Mouse (Mus musculus) heart, postnatal 10 days (tissue): Measurements from ENCODE around the gene Fam53b. TPM values are rescaled to one million over a fixed set of nuclear protein-coding genes. Genes with fewer than 3 reads are reported as not detected.

ENCODE experiments used
- DNase-seq, 2 experiments: peaks; one replicate each; pipeline ENCODE4 v3.0.0; 2021
- intact Hi-C: fragments of 180-260 bp; cut with DNase I; formaldehyde crosslinking; loops from one replicate; pipeline ENCODE4 v1.15.1; 2025
- total RNA-seq, 2 experiments: library from RNA; stranded (reverse); gene quantifications; 2 replicates each; pipeline ENCODE4 v1.2.3; 2021

Gene Fam53b
- total RNA-seq, 2 experiments from 2014 or later: 35.5 to 46.0 TPM

GRCm38 (mm10) chr7:132811716-132812618, 1.7 kb downstream of the Fam53b start:
- intact Hi-C loops: loop anchor here (1.0 to 10.0 kb wide), 5 partner anchors 27 to 237 kb away; partner anchors contain the start of gene Oat
- DNase-seq: peak; percentile 55 to 57

GRCm38 (mm10) chr7:132810879-132811278, 2.8 kb downstream of the Fam53b start:
- intact Hi-C loops: loop anchor here (1.0 to 10.0 kb wide), 5 partner anchors 26 to 236 kb away; partner anchors contain the start of gene Oat

GRCm38 (mm10) chr7:132810368-132810767, 3.3 kb downstream of the Fam53b start:
- peak; percentile 70 to 74 for DNase-seq
- intact Hi-C loops: loop anchor here (2.0 to 10.0 kb wide), 3 partner anchors 26 to 236 kb away; partner anchors contain the start of gene Oat

More at GRCm38 (mm10) chr7:132810879-132811278, 2.8 kb downstream of the Fam53b start:
- peak; percentile 95 to 97 for DNase-seq

- intact Hi-C loops: loop anchor here (2.0 to 10.0 kb wide), 3 partner anchors 25 to 235 kb away; partner anchors contain the start of gene Oat
- no peak for DNase-seq
These were observed 4.0 kb downstream of the Fam53b start for GRCm38 (mm10) chr7:132809721-132810120.

GRCm38 (mm10) chr7:132808841-132809682, 4.6 kb downstream of the Fam53b start:
- peak; percentile 51 to 55 for DNase-seq

GRCm38 (mm10) chr7:132808051-132808796, 5.5 kb downstream of the Fam53b start:
- no peak for DNase-seq
- intact Hi-C loops: no loop called here

More at GRCm38 (mm10) chr7:132808841-132809682, 4.6 kb downstream of the Fam53b start:
- intact Hi-C loops: no loop called here

GRCm38 (mm10) chr7:132806926-132807857, 6.5 kb downstream of the Fam53b start:
- DNase-seq: peak; percentile 41 to 47
- intact Hi-C loops: no loop called here

- peak; percentile 85 to 86 for DNase-seq
- intact Hi-C loops: no loop called here
These were observed 7.4 kb downstream of the Fam53b start for GRCm38 (mm10) chr7:132806286-132806685.

- intact Hi-C loops: no loop called here
- no peak for DNase-seq
These were observed 8.7 kb downstream of the Fam53b start for GRCm38 (mm10) chr7:132804951-132805350.

GRCm38 (mm10) chr7:132804461-132804860, 9.2 kb downstream of the Fam53b start:
- DNase-seq: peak; percentile 32 to 35
- intact Hi-C loops: no loop called here

- DNase-seq: peak; percentile 45 to 56
- intact Hi-C loops: no loop called here
These were observed 9.7 kb downstream of the Fam53b start for GRCm38 (mm10) chr7:132803962-132804361.

- DNase-seq: no peak
These were observed 10.3 kb downstream of the Fam53b start for GRCm38 (mm10) chr7:132803336-132803735.

GRCm38 (mm10) chr7:132802691-132803090, 11.0 kb downstream of the Fam53b start:
- intact Hi-C loops: no loop called here
- DNase-seq: peak; percentile 43 to 57

More at GRCm38 (mm10) chr7:132803336-132803735, 10.3 kb downstream of the Fam53b start:
- intact Hi-C loops: no loop called here

- intact Hi-C loops: no loop called here
- peak; percentile 61 to 63 for DNase-seq
These were observed 11.6 kb downstream of the Fam53b start for GRCm38 (mm10) chr7:132802066-132802465.

- no peak for DNase-seq
- intact Hi-C loops: loop anchor here (2.0 kb wide), 1 partner anchor 15 kb away; no protein-coding TSS in a partner anchor
These were observed 12.2 kb downstream of the Fam53b start for GRCm38 (mm10) chr7:132801509-132801908.

GRCm38 (mm10) chr7:132800868-132801267, 12.8 kb downstream of the Fam53b start:
- intact Hi-C loops: loop anchor here (2.0 kb wide), 1 partner anchor 14 kb away; no protein-coding TSS in a partner anchor
- peak in 1 of 2 experiments; percentile 45 for DNase-seq

- intact Hi-C loops: loop anchor here (2.0 kb wide), 1 partner anchor 13 kb away; no protein-coding TSS in a partner anchor
- DNase-seq: peak; percentile 45 to 58
These were observed 14.3 kb downstream of the Fam53b start for GRCm38 (mm10) chr7:132799119-132800016.

- intact Hi-C loops: no loop called here
- DNase-seq: no peak
These were observed 18.5 kb downstream of the Fam53b start for GRCm38 (mm10) chr7:132795141-132795540.
